Mouse (Mus musculus) myocyte (in vitro differentiated cells): ENCODE results near the gene Cntfr. TPM values are rescaled to one million over a fixed set of nuclear protein-coding genes. Genes with fewer than 3 reads are reported as not detected.
"Not testable (repeated sequence)": the region's sequence is repeated elsewhere in the genome, so short reads cannot be mapped to it uniquely, and the experiment has no call there.

Source experiments
- H3K27me3 ChIP-seq: one replicate; pipeline ENCODE4 v1.6.1; 2011; ENCODE audit not compliant: control insufficient read depth, insufficient read depth, insufficient read length
- H3K36me3 ChIP-seq: one replicate; pipeline ENCODE4 v1.6.1; 2011; ENCODE audit not compliant: control insufficient read depth, insufficient read depth
- H3K4me2 ChIP-seq: one replicate; pipeline ENCODE4 v1.6.1; 2011; ENCODE audit warnings: low read depth, control low read depth
- H3K4me3 ChIP-seq: one replicate; pipeline ENCODE4 v1.5.1; 2011; ENCODE audit warnings: mild to moderate bottlenecking, control low read depth, moderate library complexity
- H3K79me2 ChIP-seq: one replicate; pipeline ENCODE4 v1.6.1; 2011; ENCODE audit not compliant: control insufficient read depth, insufficient read depth
- H3ac ChIP-seq: one replicate; pipeline ENCODE4 v1.6.1; 2011; ENCODE audit not compliant: control insufficient read depth, insufficient read length
- CEBPB ChIP-seq: IDR thresholded peaks from 2 replicates; pipeline ENCODE4 v1.6.1; 2011; ENCODE audit warnings: mild to moderate bottlenecking, moderate library complexity; ENCODE audit not compliant: poor library complexity, insufficient read depth, severe bottlenecking
- E2F4 ChIP-seq: IDR thresholded peaks from one replicate; pipeline ENCODE4 v1.6.1; 2011; ENCODE audit warnings: mild to moderate bottlenecking, control low read depth, moderate library complexity; ENCODE audit not compliant: insufficient read depth
- MAX ChIP-seq: IDR thresholded peaks from one replicate; pipeline ENCODE4 v1.6.1; 2011; ENCODE audit warnings: low read depth, mild to moderate bottlenecking, control low read depth
- MYOD1 ChIP-seq, 3 experiments: IDR thresholded peaks; one replicate each; pipeline ENCODE4 v1.6.1; 2011; ENCODE audit warnings: control low read depth in 2 of 3, low read depth in 2 of 3, mild to moderate bottlenecking in 2 of 3, moderate library complexity in 1 of 3; ENCODE audit not compliant: insufficient read length in 2 of 3, control insufficient read depth in 1 of 3
- MYOG ChIP-seq, 3 experiments: IDR thresholded peaks; one replicate each; pipeline ENCODE4 v1.6.1; 2011; ENCODE audit warnings: control low read depth in 2 of 3, low read depth in 2 of 3, mild to moderate bottlenecking in 2 of 3; ENCODE audit not compliant: insufficient read length in 2 of 3, control insufficient read depth in 1 of 3, insufficient read depth in 1 of 3
- POLR2A ChIP-seq: IDR thresholded peaks from one replicate; pipeline ENCODE4 v1.6.1; 2011; ENCODE audit warnings: low read depth, mild to moderate bottlenecking, control low read depth, moderate library complexity; ENCODE audit not compliant: insufficient read length
- POLR2AphosphoS2 ChIP-seq: IDR thresholded peaks from one replicate; pipeline ENCODE4 v1.6.1; 2011; ENCODE audit warnings: low read depth, control low read depth; ENCODE audit not compliant: insufficient read length
- REST ChIP-seq: IDR thresholded peaks from one replicate; pipeline ENCODE4 v1.6.1; 2011; ENCODE audit warnings: mild to moderate bottlenecking, control low read depth, moderate library complexity; ENCODE audit not compliant: insufficient read depth, insufficient read length
- SRF ChIP-seq: IDR thresholded peaks from one replicate; pipeline ENCODE4 v1.6.1; 2011; ENCODE audit warnings: low read depth; ENCODE audit not compliant: control insufficient read depth, insufficient read length
- TCF12 ChIP-seq: IDR thresholded peaks from one replicate; pipeline ENCODE4 v1.6.1; 2011; ENCODE audit warnings: mild to moderate bottlenecking, control low read depth; ENCODE audit not compliant: poor library complexity, insufficient read depth, severe bottlenecking
- TCF3 ChIP-seq: IDR thresholded peaks from one replicate; pipeline ENCODE4 v1.6.1; 2011; ENCODE audit warnings: low read depth, control low read depth; ENCODE audit not compliant: insufficient read length
- USF1 ChIP-seq: IDR thresholded peaks from one replicate; pipeline ENCODE4 v1.6.1; 2011; ENCODE audit warnings: low read depth, mild to moderate bottlenecking, control low read depth, moderate library complexity
- polyA plus RNA-seq: library from polyadenylated mRNA; unstranded; fragments of >200 nt; fragmentation: generic; extraction: Trizol; gene quantifications from one replicate; pipeline ENCODE4 v1.2.1, GENCODE M21; 2012; ENCODE audit warnings: missing spikeins

Cntfr gene
- 0.06 TPM for polyA plus RNA-seq

GRCm38 (mm10) chr4:41696930-41697841, at the start of gene Cntfr:
Gene Cntfr, minus strand, starts transcription at chr4:41697089.
- H3K27me3 ChIP-seq, H3K79me2 ChIP-seq, H3K4me2 ChIP-seq, H3ac ChIP-seq, H3K4me3 ChIP-seq, H3K36me3 ChIP-seq: not testable (repeated sequence)

GRCm38 (mm10) chr4:41745021-41745420, 48.1 kb upstream of the Cntfr start:
- H3K36me3 ChIP-seq: no peaks in the 10 kb centered on the region
- TF ChIP-seq TCF3: no peak
- TF ChIP-seq MYOG (IDR thresholded peaks at IDR 0.05; ENCODE audit: control insufficient read depth in 1 of 3, insufficient read depth in 1 of 3, insufficient read length in 2 of 3, low read depth in 2 of 3): no peak
- TF ChIP-seq REST: no peak
- no peak for TF ChIP-seq MYOD1 (IDR thresholded peaks at IDR 0.05; ENCODE audit: control insufficient read depth in 1 of 3, insufficient read length in 2 of 3, low read depth in 2 of 3)
- TF ChIP-seq CEBPB: no peak
- TF ChIP-seq E2F4: no peak
- no peak for TF ChIP-seq TCF12
- TF ChIP-seq POLR2AphosphoS2: no peak
- TF ChIP-seq MAX: no peak
- TF ChIP-seq POLR2A: no peak
- TF ChIP-seq USF1: no peak
- no peak for TF ChIP-seq SRF
- no peak overlapping the region for H3K4me2 ChIP-seq
- H3ac ChIP-seq: no peak overlapping the region
- peaks cover 7% of the 10 kb centered on the region for H3K79me2 ChIP-seq
- H3K4me3 ChIP-seq: no peak overlapping the region
- peaks cover 8% of the 10 kb centered on the region for H3K27me3 ChIP-seq

- Histone ChIP-seq H3K4me3 (no peak overlapping the region), H3K79me2 (peaks cover 14% of the 10 kb centered on the region)
- TF ChIP-seq SRF: no peak
- no peak for TF ChIP-seq TCF12
Observed at GRCm38 (mm10) chr4:41744131-41744530, 47.2 kb upstream of the Cntfr start.

GRCm38 (mm10) chr4:41741158-41741560, 44.3 kb upstream of the Cntfr start:
- H3K4me2 ChIP-seq: peak overlapping the region; percentile 72
- peak overlapping the region; percentile 20 for H3ac ChIP-seq
- no peaks in the 10 kb centered on the region for H3K36me3 ChIP-seq
- no peak for TF ChIP-seq E2F4
- no peak for TF ChIP-seq MYOD1 (IDR thresholded peaks at IDR 0.05; ENCODE audit: control insufficient read depth in 1 of 3, insufficient read length in 2 of 3, low read depth in 2 of 3)
- TF ChIP-seq MAX: no peak
- TF ChIP-seq POLR2A: peak; percentile 99
- no peak for TF ChIP-seq USF1
- TF ChIP-seq TCF12: no peak
- no peak for TF ChIP-seq REST
- TF ChIP-seq POLR2AphosphoS2: peak; percentile 99
- H3K79me2 ChIP-seq: peaks cover 14% of the 10 kb centered on the region
- H3K4me3 ChIP-seq: peak overlapping the region; percentile 60
- no peaks in the 10 kb centered on the region for H3K27me3 ChIP-seq

More at GRCm38 (mm10) chr4:41744131-41744530, 47.2 kb upstream of the Cntfr start:
- no peak overlapping the region for H3ac ChIP-seq
- no peak overlapping the region for H3K4me2 ChIP-seq
- H3K36me3 ChIP-seq: no peaks in the 10 kb centered on the region
- H3K27me3 ChIP-seq: peaks cover 8% of the 10 kb centered on the region

- Histone ChIP-seq H3K4me3 (peak overlapping the region; percentile 60), H3K36me3 (no peaks in the 10 kb centered on the region)
- TF ChIP-seq MAX (peak; percentile 41), CEBPB (no peak)
Observed at GRCm38 (mm10) chr4:41740380-41741157, 43.7 kb upstream of the Cntfr start.

More at GRCm38 (mm10) chr4:41740380-41741157, 43.7 kb upstream of the Cntfr start:
- Histone ChIP-seq H3ac (peak overlapping the region; percentile 20), H3K79me2 (peaks cover 14% of the 10 kb centered on the region), H3K27me3 (no peaks in the 10 kb centered on the region), H3K4me2 (peak overlapping the region; percentile 69)
